Mouse (Mus musculus): ENCODE measurements around the gene Slc34a2. TPM values are rescaled to one million over a fixed set of nuclear protein-coding genes. Genes with fewer than 3 reads are reported as not detected.

The Slc34a2 gene
- 0.06 TPM in 1 of 2 replicates, not detected in the other for polyA plus RNA-seq (2016; fragmentation: Nextera tagmentation; extraction: Ambion mirVana)

- no peak for ATAC-seq (ENCODE audit: low FRiP score)
- H3K4me1 ChIP-seq, result no peaks in the 10 kb centered on the region
- H3K4me2 ChIP-seq (replicated peaks), result no peak within 1 kb of the TSS
- H3K4me3 ChIP-seq, result no peak within 1 kb of the TSS
- no peaks in the 10 kb centered on the region for H3K9me3 ChIP-seq (replicated peaks)
- WGBS, result 88% methylated on average over 3 of the region's 3 CpGs
- no peak within 1 kb of the TSS for H3K27ac ChIP-seq
- H3K27me3 ChIP-seq, result no peaks in the 10 kb centered on the region
- H3K36me3 ChIP-seq, result no peaks in the 10 kb centered on the region
- no peak within 1 kb of the TSS for H3K9ac ChIP-seq
Observed at GRCm38 (mm10) chr5:53037781-53038180, at the start of gene Slc34a2. TSS of gene Slc34a2 (plus strand) at chr5:53038081.

- WGBS, result 85% methylated on average over 8 of the region's 8 CpGs
- H3K4me1 ChIP-seq, result no peaks in the 10 kb centered on the region
- no peaks in the 10 kb centered on the region for H3K27me3 ChIP-seq
- H3K36me3 ChIP-seq, result no peaks in the 10 kb centered on the region
- H3K27ac ChIP-seq, result no peak overlapping the region
- no peak for ATAC-seq (ENCODE audit: low FRiP score)
- no peaks in the 10 kb centered on the region for H3K9me3 ChIP-seq (replicated peaks)
- H3K9ac ChIP-seq, result no peak overlapping the region
- H3K4me3 ChIP-seq, result no peak overlapping the region
- no peak overlapping the region for H3K4me2 ChIP-seq (replicated peaks)
Observed at GRCm38 (mm10) chr5:52990687-52991341, 47.1 kb upstream of the Slc34a2 start.

- H3K4me3 ChIP-seq, result no peak overlapping the region
Observed at GRCm38 (mm10) chr5:52992210-52992897, 45.5 kb upstream of the Slc34a2 start.

GRCm38 (mm10) chr5:52993490-52994282 is 44.2 kb upstream of the Slc34a2 start:
- 89% methylated on average over 12 of the region's 12 CpGs for WGBS
- no peak overlapping the region for H3K27ac ChIP-seq
- H3K9me3 ChIP-seq (replicated peaks), result no peaks in the 10 kb centered on the region
- no peak overlapping the region for H3K9ac ChIP-seq
- no peaks in the 10 kb centered on the region for H3K36me3 ChIP-seq
- no peak overlapping the region for H3K4me3 ChIP-seq
- H3K27me3 ChIP-seq, result no peaks in the 10 kb centered on the region
- no peak for ATAC-seq (ENCODE audit: low FRiP score)
- no peak overlapping the region for H3K4me2 ChIP-seq (replicated peaks)
- H3K4me1 ChIP-seq, result peaks cover 8% of the 10 kb centered on the region; the same call in 1 of the 2 replicates

More at GRCm38 (mm10) chr5:52992210-52992897, 45.5 kb upstream of the Slc34a2 start:
- Histone ChIP-seq H3K4me2 (replicated peaks) (no peak overlapping the region), H3K36me3 (no peaks in the 10 kb centered on the region), H3K9ac (no peak overlapping the region), H3K27me3 (no peaks in the 10 kb centered on the region), H3K27ac (no peak overlapping the region), H3K9me3 (replicated peaks) (no peaks in the 10 kb centered on the region), H3K4me1 (peaks cover 8% of the 10 kb centered on the region; the same call in 1 of the 2 replicates)
- ATAC-seq (ENCODE audit: low FRiP score), result no peak
- 93% methylated on average over 11 of the region's 11 CpGs for WGBS

- no peak overlapping the region for H3K4me2 ChIP-seq (replicated peaks)
- 93% methylated on average over 4 of the region's 4 CpGs for WGBS
- no peaks in the 10 kb centered on the region for H3K9me3 ChIP-seq (replicated peaks)
- H3K36me3 ChIP-seq, result no peaks in the 10 kb centered on the region
- H3K4me3 ChIP-seq, result no peak overlapping the region
- no peak overlapping the region for H3K27ac ChIP-seq
- no peak overlapping the region for H3K9ac ChIP-seq
- H3K4me1 ChIP-seq, result peaks cover 8% of the 10 kb centered on the region; the same call in 1 of the 2 replicates
- ATAC-seq (ENCODE audit: low FRiP score), result no peak
- H3K27me3 ChIP-seq, result no peaks in the 10 kb centered on the region
Observed at GRCm38 (mm10) chr5:52995461-52995860, 42.4 kb upstream of the Slc34a2 start.

- Histone ChIP-seq H3K36me3 (no peaks in the 10 kb centered on the region), H3K27me3 (no peaks in the 10 kb centered on the region), H3K9me3 (replicated peaks) (no peaks in the 10 kb centered on the region), H3K4me3 (no peak overlapping the region), H3K27ac (no peak overlapping the region), H3K4me2 (replicated peaks) (no peak overlapping the region), H3K9ac (no peak overlapping the region), H3K4me1 (peaks cover 8% of the 10 kb centered on the region; the same call in 1 of the 2 replicates)
- WGBS, result 22% methylated on average over 3 of the region's 3 CpGs
- ATAC-seq (ENCODE audit: low FRiP score), result 0 out of 2 replicates have a peak, but pooled peaks have one; percentile 6
Observed at GRCm38 (mm10) chr5:52996145-52996544, 41.7 kb upstream of the Slc34a2 start.

- H3K27me3 ChIP-seq, result no peaks in the 10 kb centered on the region
- H3K27ac ChIP-seq, result no peak overlapping the region
- no peak overlapping the region for H3K4me3 ChIP-seq
- H3K4me2 ChIP-seq (replicated peaks), result 0 out of 2 replicates have a peak overlapping the region, but pooled peaks have one; percentile 4
- no peak overlapping the region for H3K9ac ChIP-seq
- peak; percentile 56 for ATAC-seq (ENCODE audit: low FRiP score)
- H3K9me3 ChIP-seq (replicated peaks), result no peaks in the 10 kb centered on the region
- WGBS, result 19% methylated on average over 8 of the region's 8 CpGs
- peaks cover 8% of the 10 kb centered on the region; the same call in 1 of the 2 replicates for H3K4me1 ChIP-seq
- H3K36me3 ChIP-seq, result no peaks in the 10 kb centered on the region
Observed at GRCm38 (mm10) chr5:52996601-52997000, 41.3 kb upstream of the Slc34a2 start.

- 75% methylated on average over 9 of the region's 11 CpGs for WGBS
- Histone ChIP-seq H3K9me3 (replicated peaks) (no peaks in the 10 kb centered on the region), H3K36me3 (no peaks in the 10 kb centered on the region), H3K27me3 (no peaks in the 10 kb centered on the region), H3K9ac (no peak overlapping the region), H3K4me2 (replicated peaks) (0 out of 2 replicates have a peak overlapping the region, but pooled peaks have one; percentile 4), H3K4me3 (no peak overlapping the region), H3K27ac (no peak overlapping the region), H3K4me1 (peaks cover 8% of the 10 kb centered on the region; the same call in 1 of the 2 replicates)
- ATAC-seq (ENCODE audit: low FRiP score), result peak; percentile 35; the same call in 1 of the 2 replicates
Observed at GRCm38 (mm10) chr5:52997032-52997431, 40.8 kb upstream of the Slc34a2 start.

- no peaks in the 10 kb centered on the region for H3K36me3 ChIP-seq
- H3K9ac ChIP-seq, result no peak overlapping the region
- ATAC-seq (ENCODE audit: low FRiP score), result no peak
- H3K9me3 ChIP-seq (replicated peaks), result no peaks in the 10 kb centered on the region
- no peak overlapping the region for H3K4me2 ChIP-seq (replicated peaks)
- H3K27me3 ChIP-seq, result no peaks in the 10 kb centered on the region
- no peak overlapping the region for H3K4me3 ChIP-seq
- no peak overlapping the region for H3K27ac ChIP-seq
- H3K4me1 ChIP-seq, result peaks cover 10% of the 10 kb centered on the region
- WGBS, result 90% methylated on average over 6 of the region's 6 CpGs
Observed at GRCm38 (mm10) chr5:52998097-52998760, 39.7 kb upstream of the Slc34a2 start.

- WGBS, result 64% methylated on average over 5 of the region's 5 CpGs
- no peak overlapping the region for H3K9ac ChIP-seq
- no peak overlapping the region for H3K27ac ChIP-seq
- no peak overlapping the region for H3K4me3 ChIP-seq
- peaks cover 10% of the 10 kb centered on the region for H3K4me1 ChIP-seq
- no peaks in the 10 kb centered on the region for H3K27me3 ChIP-seq
- peaks cover 3% of the 10 kb centered on the region; the same call in 1 of the 2 replicates for H3K9me3 ChIP-seq (replicated peaks)
- no peaks in the 10 kb centered on the region for H3K36me3 ChIP-seq
- H3K4me2 ChIP-seq (replicated peaks), result no peak overlapping the region
- ATAC-seq (ENCODE audit: low FRiP score), result no peak
Observed at GRCm38 (mm10) chr5:53000169-53000872, 37.6 kb upstream of the Slc34a2 start.

GRCm38 (mm10) chr5:53002599-53003203 is 35.2 kb upstream of the Slc34a2 start:
- WGBS, result 67% methylated on average over 8 of the region's 8 CpGs
- peaks cover 7% of the 10 kb centered on the region for H3K9me3 ChIP-seq (replicated peaks)
- peaks cover 2% of the 10 kb centered on the region; the same call in 1 of the 2 replicates for H3K4me1 ChIP-seq
- H3K36me3 ChIP-seq, result no peaks in the 10 kb centered on the region
- H3K27ac ChIP-seq, result no peak overlapping the region; the same call in none of the 2 replicates
- no peak overlapping the region for H3K4me2 ChIP-seq (replicated peaks)
- peak; percentile 58; the same call in 1 of the 2 replicates for ATAC-seq (ENCODE audit: low FRiP score)
- H3K27me3 ChIP-seq, result no peaks in the 10 kb centered on the region
- H3K4me3 ChIP-seq, result no peak overlapping the region
- no peak overlapping the region for H3K9ac ChIP-seq
